Mouse (Mus musculus) hindbrain, embryonic 13.5 days (tissue): ENCODE data around the gene Tmem98. TPM values are rescaled to one million over a fixed set of nuclear protein-coding genes. Genes with fewer than 3 reads are reported as not detected.

Experiments
- polyA plus RNA-seq: library from polyadenylated mRNA; unstranded; fragments of >200 nt; fragmentation: Nextera tagmentation; extraction: Ambion mirVana; gene quantifications from 2 replicates; pipeline ENCODE4 v1.2.1, GENCODE M21; 2015

Tmem98 gene
- polyA plus RNA-seq, 1 experiment from 2014 or later = 32.7 TPM

Other genes with a start within 250 kb of the Tmem98 start
- gene Myo1d, start 30.1 kb upstream of the Tmem98 start, polyA plus RNA-seq = 2.2 and 2.4 TPM in 2 replicates
- not detected in 2 replicates for gene Spaca3, start 48.2 kb downstream of the Tmem98 start, polyA plus RNA-seq